Mouse (Mus musculus): ENCODE measurements at regions not wholly inside any gene's neighbourhood (a gene's known extent, or its start where the extent isn't known, plus 50 kb on each side); places are given as distances from the start of the nearest gene placed in this dataset.

- in situ Hi-C loops (cut with MboI; ENCODE audit: low pct_unique_long_range_greater_than_20kb in 1 of 2, low sequenced_read_pairs in 2 of 2, unreplicated experiment in 1 of 2): no loop called here
Measured at GRCm38 (mm10) chr4:7558721-7559120, 680.1 kb downstream of the Car8 start.

- in situ Hi-C loops (cut with MboI; ENCODE audit: low pct_unique_long_range_greater_than_20kb in 1 of 2, low sequenced_read_pairs in 2 of 2, unreplicated experiment in 1 of 2): no loop called here
Measured at GRCm38 (mm10) chr4:7534301-7534700, 704.5 kb downstream of the Car8 start.

- in situ Hi-C loops (cut with MboI; ENCODE audit: low pct_unique_long_range_greater_than_20kb in 1 of 2, low sequenced_read_pairs in 2 of 2, unreplicated experiment in 1 of 2): no loop called here
Measured at GRCm38 (mm10) chr4:7527718-7528117, 711.1 kb downstream of the Car8 start.

DNA sequence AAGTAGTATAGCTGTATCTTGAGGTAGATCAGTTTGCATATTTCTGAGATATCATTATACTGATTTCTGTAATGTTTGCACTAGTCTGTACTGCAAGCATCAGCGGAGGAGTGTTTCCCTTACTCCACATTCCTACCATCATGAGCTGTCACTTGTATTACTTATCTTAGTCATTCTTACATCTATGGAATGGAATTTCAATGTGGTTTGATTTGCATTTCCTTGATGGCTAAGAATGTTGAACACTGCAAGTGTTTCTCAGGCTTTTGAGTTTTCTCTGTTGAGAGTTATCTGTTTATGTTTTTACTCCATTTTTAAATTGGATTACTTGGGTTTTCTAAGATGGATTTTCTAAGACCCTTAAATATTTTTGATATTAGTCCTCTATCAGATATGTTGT, 725.8 kb downstream of the Car8 start:
- in situ Hi-C loops (cut with MboI; ENCODE audit: low pct_unique_long_range_greater_than_20kb in 1 of 2, low sequenced_read_pairs in 2 of 2, unreplicated experiment in 1 of 2): no loop called here

- in situ Hi-C loops (cut with MboI; ENCODE audit: low pct_unique_long_range_greater_than_20kb in 1 of 2, low sequenced_read_pairs in 2 of 2, unreplicated experiment in 1 of 2): no loop called here
Measured at GRCm38 (mm10) chr4:7485552-7485951, 753.3 kb downstream of the Car8 start.

GRCm38 (mm10) chr4:7455130-7455529, 783.7 kb downstream of the Car8 start:
- in situ Hi-C loops (cut with MboI; ENCODE audit: low pct_unique_long_range_greater_than_20kb in 1 of 2, low sequenced_read_pairs in 2 of 2, unreplicated experiment in 1 of 2): no loop called here

DNA sequence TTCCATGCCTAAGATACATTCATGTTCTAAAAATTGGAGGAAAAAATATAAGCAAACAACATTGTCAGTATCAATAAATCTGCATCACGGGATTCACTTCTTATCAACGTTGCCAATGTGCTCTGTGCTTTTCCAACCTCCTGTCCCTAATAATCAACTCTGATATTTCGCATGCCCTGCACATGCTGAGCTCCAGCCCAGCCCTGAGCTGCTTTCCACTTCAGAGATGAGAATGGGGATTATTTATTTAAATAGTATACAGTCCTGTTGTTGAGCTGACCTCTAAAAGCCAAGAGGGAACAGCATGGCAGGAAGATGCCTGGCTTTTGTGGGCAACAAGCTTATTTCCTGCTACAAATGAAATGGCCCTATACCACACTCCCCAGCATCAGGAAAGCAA, 786.2 kb downstream of the Car8 start:
- in situ Hi-C loops (cut with MboI; ENCODE audit: low pct_unique_long_range_greater_than_20kb in 1 of 2, low sequenced_read_pairs in 2 of 2, unreplicated experiment in 1 of 2): no loop called here

- in situ Hi-C loops (cut with MboI; ENCODE audit: low pct_unique_long_range_greater_than_20kb in 1 of 2, low sequenced_read_pairs in 2 of 2, unreplicated experiment in 1 of 2): no loop called here
Measured at GRCm38 (mm10) chr4:7450991-7451390, 787.9 kb downstream of the Car8 start.

DNA sequence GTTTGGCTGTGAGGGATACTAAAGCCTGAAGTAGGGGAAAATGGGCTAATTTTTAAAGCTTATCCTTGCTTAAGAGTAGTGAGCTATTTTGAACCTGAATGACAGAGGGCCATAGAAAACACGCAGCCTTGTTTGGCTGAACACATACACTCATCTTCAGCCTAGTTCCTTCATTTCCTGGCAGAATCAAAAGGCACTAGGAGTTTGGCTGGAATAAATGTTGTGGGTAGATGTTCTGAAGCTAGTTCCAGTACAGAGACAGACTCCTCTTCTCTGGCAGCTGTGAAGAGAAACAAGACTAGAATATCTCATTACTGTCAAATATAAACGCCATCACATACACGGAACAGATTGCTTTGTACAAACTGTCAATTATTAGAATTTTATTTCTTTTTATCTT, 809.5 kb downstream of the Car8 start:
- in situ Hi-C loops (cut with MboI; ENCODE audit: low pct_unique_long_range_greater_than_20kb in 1 of 2, low sequenced_read_pairs in 2 of 2, unreplicated experiment in 1 of 2): no loop called here

GRCm38 (mm10) chr4:7424081-7424480, 814.8 kb downstream of the Car8 start:
- in situ Hi-C loops (cut with MboI; ENCODE audit: low pct_unique_long_range_greater_than_20kb in 1 of 2, low sequenced_read_pairs in 2 of 2, unreplicated experiment in 1 of 2): no loop called here

GRCm38 (mm10) chr4:7423204-7423603, 815.6 kb downstream of the Car8 start:
- in situ Hi-C loops (cut with MboI; ENCODE audit: low pct_unique_long_range_greater_than_20kb in 1 of 2, low sequenced_read_pairs in 2 of 2, unreplicated experiment in 1 of 2): no loop called here

- in situ Hi-C loops (cut with MboI; ENCODE audit: low pct_unique_long_range_greater_than_20kb in 1 of 2, low sequenced_read_pairs in 2 of 2, unreplicated experiment in 1 of 2): no loop called here
Measured at GRCm38 (mm10) chr4:7422787-7423186, 816.1 kb downstream of the Car8 start.

GRCm38 (mm10) chr4:7414301-7414700, 824.5 kb downstream of the Car8 start:
- in situ Hi-C loops (cut with MboI; ENCODE audit: low pct_unique_long_range_greater_than_20kb in 1 of 2, low sequenced_read_pairs in 2 of 2, unreplicated experiment in 1 of 2): no loop called here

- in situ Hi-C loops (cut with MboI; ENCODE audit: low pct_unique_long_range_greater_than_20kb in 1 of 2, low sequenced_read_pairs in 2 of 2, unreplicated experiment in 1 of 2): no loop called here
Measured at GRCm38 (mm10) chr4:7392696-7393095, 846.1 kb downstream of the Car8 start.

GRCm38 (mm10) chr4:7391596-7391995, 847.2 kb downstream of the Car8 start:
- in situ Hi-C loops (cut with MboI; ENCODE audit: low pct_unique_long_range_greater_than_20kb in 1 of 2, low sequenced_read_pairs in 2 of 2, unreplicated experiment in 1 of 2): no loop called here

GRCm38 (mm10) chr4:7385069-7385468, 853.8 kb downstream of the Car8 start:
- in situ Hi-C loops (cut with MboI; ENCODE audit: low pct_unique_long_range_greater_than_20kb in 1 of 2, low sequenced_read_pairs in 2 of 2, unreplicated experiment in 1 of 2): no loop called here

GRCm38 (mm10) chr4:7379996-7380395, 858.8 kb downstream of the Car8 start:
- in situ Hi-C loops (cut with MboI; ENCODE audit: low pct_unique_long_range_greater_than_20kb in 1 of 2, low sequenced_read_pairs in 2 of 2, unreplicated experiment in 1 of 2): no loop called here

GRCm38 (mm10) chr4:7364238-7365040, 874.4 kb downstream of the Car8 start:
- in situ Hi-C loops (cut with MboI; ENCODE audit: low pct_unique_long_range_greater_than_20kb in 1 of 2, low sequenced_read_pairs in 2 of 2, unreplicated experiment in 1 of 2): no loop called here

DNA sequence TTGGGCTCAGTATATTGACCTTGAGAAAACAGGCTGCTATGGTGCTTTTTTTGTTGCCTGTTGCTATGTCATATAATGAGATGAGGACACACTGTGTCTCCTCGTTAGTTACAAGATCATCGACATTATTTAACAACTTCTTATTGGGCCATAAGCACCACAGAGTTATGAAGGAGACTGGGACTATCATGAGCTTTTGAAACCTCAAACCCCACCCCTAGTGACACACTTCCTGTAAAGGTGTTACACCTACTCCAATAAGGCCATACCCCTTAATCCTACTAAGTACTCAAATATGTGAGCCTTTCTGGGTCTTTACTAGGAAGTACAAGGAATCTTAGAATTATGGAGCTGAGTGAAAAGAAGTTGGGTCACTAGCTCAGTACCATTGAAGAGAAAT, 875.3 kb downstream of the Car8 start:
- in situ Hi-C loops (cut with MboI; ENCODE audit: low pct_unique_long_range_greater_than_20kb in 1 of 2, low sequenced_read_pairs in 2 of 2, unreplicated experiment in 1 of 2): no loop called here

DNA sequence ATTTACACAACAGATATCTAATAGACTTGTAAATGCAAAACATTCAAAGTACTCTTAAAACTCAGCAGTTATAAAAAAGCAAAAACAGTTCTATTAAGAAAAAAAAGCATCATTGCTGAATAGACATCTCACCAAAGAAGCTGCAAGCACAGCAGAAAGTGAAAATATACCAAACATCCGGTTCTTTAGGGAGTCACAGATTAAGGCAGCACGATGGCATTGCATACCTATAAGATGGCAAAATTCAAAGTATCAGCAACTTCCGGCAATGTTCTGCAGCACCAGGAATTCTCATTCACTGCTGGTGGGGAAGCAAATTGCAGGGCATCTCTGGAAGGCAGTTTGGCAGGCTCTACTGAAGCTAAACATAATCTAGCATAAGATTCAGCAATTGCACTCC, 882.6 kb downstream of the Car8 start:
- in situ Hi-C loops (cut with MboI; ENCODE audit: low pct_unique_long_range_greater_than_20kb in 1 of 2, low sequenced_read_pairs in 2 of 2, unreplicated experiment in 1 of 2): no loop called here

- in situ Hi-C loops (cut with MboI; ENCODE audit: low pct_unique_long_range_greater_than_20kb in 1 of 2, low sequenced_read_pairs in 2 of 2, unreplicated experiment in 1 of 2): no loop called here
Measured at GRCm38 (mm10) chr4:7347317-7347716, 891.5 kb downstream of the Car8 start.
